Mouse (Mus musculus): Measurements from ENCODE around the gene Armc6. TPM values are rescaled to one million over a fixed set of nuclear protein-coding genes. Genes with fewer than 3 reads are reported as not detected.

Armc6 gene
- polyA plus RNA-seq, 1 experiment: 48.5 TPM

DNA sequence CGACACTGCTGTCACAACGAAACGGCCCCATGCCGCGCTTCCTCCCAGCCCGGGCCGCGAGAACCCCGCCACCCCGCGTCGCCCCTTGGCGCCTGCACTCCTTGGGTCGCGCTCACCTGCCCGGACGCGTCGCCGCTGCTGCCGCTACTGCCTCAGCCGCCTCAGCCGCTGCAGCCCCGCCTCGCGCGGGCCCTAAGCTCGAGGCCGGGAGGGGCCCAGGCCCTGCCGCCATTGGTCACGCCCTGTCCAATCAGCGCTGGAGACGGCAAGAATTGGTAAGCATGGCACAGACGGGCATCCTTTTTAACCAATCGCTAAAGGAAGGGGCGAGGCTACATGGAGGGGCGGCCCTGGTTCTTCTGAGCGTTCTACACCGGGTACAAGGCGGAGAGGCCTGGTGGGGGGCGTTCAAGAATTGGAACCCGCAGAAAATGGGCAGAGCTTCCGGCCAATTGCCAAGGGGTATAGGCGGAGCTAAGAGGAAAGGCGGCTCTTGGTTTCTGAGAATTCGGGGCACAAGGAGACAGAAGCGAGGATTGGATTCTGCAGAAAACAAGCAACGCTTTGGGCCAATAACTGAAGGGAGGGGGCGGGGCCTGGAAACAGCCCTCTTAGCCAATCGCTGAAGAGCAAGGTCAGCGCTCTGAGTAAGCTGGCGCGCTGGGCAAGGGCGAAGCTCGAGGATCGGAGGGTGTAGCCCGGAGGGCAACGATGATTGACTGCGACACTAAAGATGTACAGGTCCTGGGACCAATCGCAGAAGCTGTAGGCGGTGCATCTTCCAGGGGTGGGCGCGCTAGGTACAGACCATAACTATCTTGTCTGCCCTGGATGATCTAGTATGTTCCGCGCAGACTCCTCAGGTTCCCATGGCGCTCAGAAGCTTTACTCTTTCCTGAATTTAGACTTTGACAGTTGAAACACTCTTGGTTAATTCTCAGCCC, 21.9 kb downstream of the Armc6 start, which contains the start of gene Slc25a42:
TSS of gene Slc25a42 (minus strand) at position 194 of the 944 bp plus-strand sequence.
- Histone ChIP-seq H3K27me3 (ENCODE audit: control insufficient read depth, insufficient read depth, insufficient read length) (no peaks in the 10 kb centered on the region), H3K4me3 (ENCODE audit: insufficient read depth, poor library complexity, severe bottlenecking) (peak within 1 kb of the TSS; percentile 38), H3K79me3 (ENCODE audit: low read depth) (no peaks in the 10 kb centered on the region), H3K36me3 (ENCODE audit: control insufficient read depth, insufficient read depth) (no peaks in the 10 kb centered on the region), H3K79me2 (ENCODE audit: control insufficient read depth, insufficient read depth) (no peaks in the 10 kb centered on the region), H3ac (ENCODE audit: control insufficient read depth, insufficient read length, low read depth) (peak within 1 kb of the TSS; percentile 45)
- TF ChIP-seq MYOG (IDR thresholded peaks at IDR 0.05; ENCODE audit: control insufficient read depth, extremely low read depth, insufficient read length) (no peak), CEBPB (IDR thresholded peaks at IDR 0.05; ENCODE audit: low read depth) (no peak), USF1 (IDR thresholded peaks at IDR 0.05; ENCODE audit: low read depth) (no peak), FOSL1 (IDR thresholded peaks at IDR 0.05; ENCODE audit: insufficient read depth, low read length, poor library complexity, severe bottlenecking) (no peak), MAX (IDR thresholded peaks at IDR 0.05) (no peak), MYOD1 (IDR thresholded peaks at IDR 0.05; ENCODE audit: control insufficient read depth, insufficient read length, low read depth) (no peak), CTCF (IDR thresholded peaks at IDR 0.05; ENCODE audit: control insufficient read depth, insufficient read depth, insufficient read length) (no peak)

DNA sequence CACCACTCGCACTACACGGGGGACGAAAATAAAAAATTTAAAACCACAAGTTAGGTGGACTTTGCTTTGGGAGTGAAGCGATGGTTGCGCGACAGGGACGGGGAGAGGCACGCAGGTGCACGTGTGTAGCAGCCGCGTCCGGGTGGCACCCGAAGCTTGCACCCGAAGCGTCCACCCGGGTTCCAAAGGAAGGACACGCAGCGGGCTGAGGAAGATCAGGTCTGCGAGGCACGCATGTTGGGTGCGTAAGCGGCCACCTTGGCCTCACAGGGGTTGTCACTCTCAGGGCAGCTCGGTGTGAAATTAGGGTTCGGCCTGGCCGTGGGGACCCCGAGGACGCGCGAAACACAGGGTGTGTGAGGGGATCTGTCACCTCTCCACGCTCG, 22.5 kb downstream of the Armc6 start:
- Histone ChIP-seq H3K27me3 (ENCODE audit: control insufficient read depth, insufficient read depth, insufficient read length) (peaks cover 4% of the 10 kb centered on the region), H3ac (ENCODE audit: control insufficient read depth, insufficient read length, low read depth) (peak overlapping the region; percentile 27), H3K79me3 (ENCODE audit: low read depth) (no peaks in the 10 kb centered on the region), H3K4me3 (ENCODE audit: insufficient read depth, poor library complexity, severe bottlenecking) (peak overlapping the region; percentile 38), H3K36me3 (ENCODE audit: control insufficient read depth, insufficient read depth) (no peaks in the 10 kb centered on the region), H3K79me2 (ENCODE audit: control insufficient read depth, insufficient read depth) (no peaks in the 10 kb centered on the region)
- TF ChIP-seq MAX (IDR thresholded peaks at IDR 0.05) (peak; percentile 55), MYOD1 (IDR thresholded peaks at IDR 0.05; ENCODE audit: control insufficient read depth, insufficient read length, low read depth) (no peak)

DNA sequence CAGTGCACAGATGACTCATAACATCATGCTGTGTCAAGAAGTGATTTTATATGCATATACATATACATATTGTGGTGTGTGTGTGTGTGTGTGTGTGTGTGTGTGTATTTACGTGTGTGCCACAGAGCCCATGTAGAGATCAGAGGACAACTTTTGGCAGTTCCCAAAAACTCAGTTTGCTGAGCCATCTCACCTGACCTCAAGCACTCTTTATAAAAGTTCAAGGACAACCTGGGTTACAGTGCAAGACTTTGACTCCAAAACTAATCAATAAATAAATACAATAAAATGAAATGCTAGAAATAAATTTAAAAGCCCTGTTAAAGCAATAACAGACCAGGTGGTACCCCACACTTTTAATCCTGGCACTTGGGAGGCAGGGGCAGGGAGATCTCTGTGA, 23.0 kb downstream of the Armc6 start:
- H3K79me2 ChIP-seq (ENCODE audit: control insufficient read depth, insufficient read depth): no peaks in the 10 kb centered on the region
- TF ChIP-seq MAX (IDR thresholded peaks at IDR 0.05): no peak
- no peak for TF ChIP-seq CTCF (IDR thresholded peaks at IDR 0.05; ENCODE audit: control insufficient read depth, insufficient read depth, insufficient read length)
- no peak for TF ChIP-seq USF1 (IDR thresholded peaks at IDR 0.05; ENCODE audit: low read depth)
- no peak for TF ChIP-seq MYOG (IDR thresholded peaks at IDR 0.05; ENCODE audit: control insufficient read depth, extremely low read depth, insufficient read length)
- TF ChIP-seq MYOD1 (IDR thresholded peaks at IDR 0.05; ENCODE audit: control insufficient read depth, insufficient read length, low read depth): no peak
- no peak for TF ChIP-seq FOSL1 (IDR thresholded peaks at IDR 0.05; ENCODE audit: insufficient read depth, low read length, poor library complexity, severe bottlenecking)
- no peak for TF ChIP-seq CEBPB (IDR thresholded peaks at IDR 0.05; ENCODE audit: low read depth)
- peak overlapping the region; percentile 38 for H3K4me3 ChIP-seq (ENCODE audit: insufficient read depth, poor library complexity, severe bottlenecking)
- H3K27me3 ChIP-seq (ENCODE audit: control insufficient read depth, insufficient read depth, insufficient read length): peaks cover 4% of the 10 kb centered on the region
- H3K36me3 ChIP-seq (ENCODE audit: control insufficient read depth, insufficient read depth): no peaks in the 10 kb centered on the region
- H3K79me3 ChIP-seq (ENCODE audit: low read depth): no peaks in the 10 kb centered on the region
- H3ac ChIP-seq (ENCODE audit: control insufficient read depth, insufficient read length, low read depth): no peak overlapping the region

DNA sequence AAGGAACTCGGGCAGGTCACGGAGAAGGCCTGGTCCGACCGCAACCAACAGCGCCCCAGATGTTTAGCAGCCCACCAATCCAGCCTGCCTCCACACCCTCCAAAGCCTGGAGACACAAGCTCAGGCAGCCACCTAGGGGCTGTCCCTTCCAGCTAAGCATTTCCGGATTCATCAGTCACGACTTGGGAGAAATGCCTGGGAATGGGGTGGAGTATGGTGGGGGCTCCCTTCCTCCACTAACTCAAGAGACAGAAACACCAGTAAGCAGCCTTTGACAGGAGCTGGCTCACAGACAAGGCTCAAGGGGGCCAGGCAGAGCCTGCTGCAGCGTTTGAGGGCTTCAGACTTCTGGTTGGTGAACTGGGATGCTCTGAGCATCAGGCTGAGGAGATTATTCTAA, 23.7 kb downstream of the Armc6 start:
- H3K79me3 ChIP-seq (ENCODE audit: low read depth): no peaks in the 10 kb centered on the region
- no peaks in the 10 kb centered on the region for H3K36me3 ChIP-seq (ENCODE audit: control insufficient read depth, insufficient read depth)
- no peak overlapping the region for H3K4me3 ChIP-seq (ENCODE audit: insufficient read depth, poor library complexity, severe bottlenecking)
- H3K27me3 ChIP-seq (ENCODE audit: control insufficient read depth, insufficient read depth, insufficient read length): peaks cover 4% of the 10 kb centered on the region
- TF ChIP-seq MAX (IDR thresholded peaks at IDR 0.05) (no peak), FOSL1 (IDR thresholded peaks at IDR 0.05; ENCODE audit: insufficient read depth, low read length, poor library complexity, severe bottlenecking) (no peak), CEBPB (IDR thresholded peaks at IDR 0.05; ENCODE audit: low read depth) (no peak), MYOD1 (IDR thresholded peaks at IDR 0.05; ENCODE audit: control insufficient read depth, insufficient read length, low read depth) (no peak), CTCF (IDR thresholded peaks at IDR 0.05; ENCODE audit: control insufficient read depth, insufficient read depth, insufficient read length) (no peak), USF1 (IDR thresholded peaks at IDR 0.05; ENCODE audit: low read depth) (no peak), MYOG (IDR thresholded peaks at IDR 0.05; ENCODE audit: control insufficient read depth, extremely low read depth, insufficient read length) (no peak)
- no peak overlapping the region for H3ac ChIP-seq (ENCODE audit: control insufficient read depth, insufficient read length, low read depth)
- no peaks in the 10 kb centered on the region for H3K79me2 ChIP-seq (ENCODE audit: control insufficient read depth, insufficient read depth)

DNA sequence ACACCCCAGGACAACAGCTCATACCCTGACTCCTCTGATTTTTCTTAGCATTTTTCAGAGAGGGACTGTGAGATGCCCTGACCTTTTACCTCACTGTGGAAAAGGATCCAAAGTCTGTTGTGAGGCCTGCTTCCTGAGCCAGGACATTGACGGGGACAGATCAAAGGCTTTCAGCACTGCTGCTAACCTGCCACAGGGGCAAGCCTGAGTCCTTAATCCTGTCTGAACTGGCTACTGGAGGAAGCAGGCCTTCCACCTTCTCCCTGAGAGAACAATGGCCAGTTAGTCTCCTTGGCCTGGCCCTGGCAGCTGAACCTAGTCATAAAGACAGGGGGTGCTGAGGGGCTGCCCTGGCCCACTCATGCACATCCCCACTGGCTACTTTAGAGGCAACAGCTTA, 26.1 kb downstream of the Armc6 start:
- H3K79me3 ChIP-seq (ENCODE audit: low read depth): no peaks in the 10 kb centered on the region
- H3K4me3 ChIP-seq (ENCODE audit: insufficient read depth, poor library complexity, severe bottlenecking): no peak overlapping the region
- TF ChIP-seq MYOG (IDR thresholded peaks at IDR 0.05; ENCODE audit: control insufficient read depth, extremely low read depth, insufficient read length) (no peak), MYOD1 (IDR thresholded peaks at IDR 0.05; ENCODE audit: control insufficient read depth, insufficient read length, low read depth) (no peak), FOSL1 (IDR thresholded peaks at IDR 0.05; ENCODE audit: insufficient read depth, low read length, poor library complexity, severe bottlenecking) (no peak), CTCF (IDR thresholded peaks at IDR 0.05; ENCODE audit: control insufficient read depth, insufficient read depth, insufficient read length) (no peak), USF1 (IDR thresholded peaks at IDR 0.05; ENCODE audit: low read depth) (no peak), CEBPB (IDR thresholded peaks at IDR 0.05; ENCODE audit: low read depth) (no peak), MAX (IDR thresholded peaks at IDR 0.05) (no peak)
- no peaks in the 10 kb centered on the region for H3K79me2 ChIP-seq (ENCODE audit: control insufficient read depth, insufficient read depth)
- peaks cover 4% of the 10 kb centered on the region for H3K27me3 ChIP-seq (ENCODE audit: control insufficient read depth, insufficient read depth, insufficient read length)
- no peak overlapping the region for H3ac ChIP-seq (ENCODE audit: control insufficient read depth, insufficient read length, low read depth)
- no peaks in the 10 kb centered on the region for H3K36me3 ChIP-seq (ENCODE audit: control insufficient read depth, insufficient read depth)
